Mouse (Mus musculus) limb, embryonic 10.5 days (tissue): ENCODE measurements around the gene Tnp1. TPM values are rescaled to one million over a fixed set of nuclear protein-coding genes. Genes with fewer than 3 reads are reported as not detected.
A peak's percentile ranks its signal among the peaks of the same experiment; 100 is the strongest.

Source experiments
- DNase-seq: peaks from one replicate; pipeline ENCODE4 v3.0.0-alpha.2; 2017; ENCODE audit warnings: low spot score
- H3K27ac ChIP-seq: fragments of 300-500 bp; sonication (generic); 2 replicates; pipeline ENCODE4 v1.5.1; 2016; ENCODE audit warnings: mild to moderate bottlenecking
- H3K27me3 ChIP-seq: fragments of 300-500 bp; sonication (generic); 2 replicates; pipeline ENCODE4 v1.6.1; 2016; ENCODE audit warnings: low read depth, mild to moderate bottlenecking; ENCODE audit not compliant: poor library complexity, severe bottlenecking
- H3K36me3 ChIP-seq: fragments of 300-500 bp; sonication (generic); 2 replicates; pipeline ENCODE4 v1.6.1; 2016; ENCODE audit warnings: mild to moderate bottlenecking, moderate library complexity
- H3K4me1 ChIP-seq: fragments of 300-500 bp; sonication (generic); 2 replicates; pipeline ENCODE4 v1.6.1; 2016
- H3K4me3 ChIP-seq: fragments of 300-500 bp; sonication (generic); 2 replicates; pipeline ENCODE4 v1.5.1; 2016; ENCODE audit warnings: mild to moderate bottlenecking, moderate library complexity
- H3K9me3 ChIP-seq: fragments of 300-500 bp; sonication (generic); replicated peaks from 2 replicates; pipeline ENCODE4 v1.6.1; 2016; ENCODE audit warnings: mild to moderate bottlenecking
- WGBS: fragments of 180-500 bp; shearing (Covaris S2); methylation state at CpG from one replicate; pipeline ENCODE4 v1.1.7; 2016; 5-methylcytosine and 5-hydroxymethylcytosine counted together
- polyA plus RNA-seq: library from polyadenylated mRNA; unstranded; fragments of >200 nt; fragmentation: Nextera tagmentation; extraction: Ambion mirVana; gene quantifications from 2 replicates; pipeline ENCODE4 v1.2.1, GENCODE M21; 2016

Tnp1 gene
- polyA plus RNA-seq, 1 experiment from 2014 or later, result not detected

DNA sequence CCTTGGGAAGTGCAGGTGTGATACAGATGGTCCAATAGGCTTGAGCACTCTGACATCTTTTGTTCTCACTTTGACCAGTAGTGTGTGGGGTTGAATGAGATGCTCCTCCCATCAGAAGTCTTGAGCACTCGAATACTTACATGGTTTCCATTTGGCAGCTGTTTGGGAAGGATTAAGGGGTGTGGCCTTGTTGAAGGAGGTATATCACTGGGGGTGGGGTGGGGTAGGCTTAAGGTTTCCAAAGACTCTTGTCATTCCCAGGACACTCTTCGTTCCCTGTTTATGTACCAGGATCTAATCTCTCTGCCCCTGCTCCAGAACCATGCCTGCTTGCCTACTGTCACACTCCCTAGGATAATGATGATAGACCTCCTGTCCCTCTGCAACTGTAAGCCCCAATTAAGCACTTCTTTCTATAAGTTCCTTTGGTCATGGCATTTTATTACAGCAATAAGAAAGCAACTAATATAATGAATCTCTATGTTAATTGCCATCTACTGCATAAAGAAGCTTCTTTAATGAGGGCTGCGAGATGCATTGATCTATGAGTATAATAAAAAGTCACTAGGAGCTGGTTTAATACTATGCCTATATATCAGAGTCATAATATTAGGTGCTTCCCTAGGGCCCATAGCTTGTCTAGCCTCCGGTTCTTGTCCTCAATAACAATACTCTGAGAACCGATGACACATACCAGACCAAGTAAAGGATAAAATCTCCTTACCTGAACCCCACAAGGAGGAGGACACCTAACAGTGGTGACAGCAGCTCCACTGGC, 20.8 kb downstream of the Tnp1 start:
- Histone ChIP-seq H3K4me1 (no peaks in the 10 kb centered on the region), H3K9me3 (no peaks in the 10 kb centered on the region), H3K4me3 (no peak overlapping the region), H3K36me3 (no peaks in the 10 kb centered on the region), H3K27me3 (no peaks in the 10 kb centered on the region), H3K27ac (no peak overlapping the region)
- DNase-seq, result no peak
- 91% methylated on average over 5 of the region's 5 CpGs for WGBS

- H3K36me3 ChIP-seq, result no peaks in the 10 kb centered on the region
- no peaks in the 10 kb centered on the region for H3K4me1 ChIP-seq
- H3K27ac ChIP-seq, result no peak overlapping the region
These were observed 22.7 kb downstream of the Tnp1 start for GRCm38 (mm10) chr1:72992944-72993464.

DNA sequence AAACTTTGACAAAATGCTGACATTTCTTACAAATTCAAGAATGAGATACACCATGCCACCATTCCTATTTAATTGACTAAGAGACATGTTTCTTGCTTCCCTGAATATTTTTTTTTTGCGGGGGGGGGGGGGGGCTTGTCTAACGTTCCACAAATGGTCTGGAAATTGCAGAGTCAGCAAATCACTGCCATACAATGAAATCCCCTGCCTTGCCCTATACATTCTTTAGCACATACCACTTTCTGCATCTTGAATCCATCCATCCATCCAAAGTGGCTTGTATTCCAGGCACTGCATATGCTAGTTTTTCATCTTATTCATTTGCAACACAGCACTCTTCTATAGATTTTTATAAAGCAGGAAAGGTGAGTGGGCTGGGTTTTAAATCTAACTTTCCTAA, 23.5 kb downstream of the Tnp1 start:
- Histone ChIP-seq H3K36me3 (no peaks in the 10 kb centered on the region), H3K4me3 (no peak overlapping the region), H3K27me3 (no peaks in the 10 kb centered on the region), H3K9me3 (no peaks in the 10 kb centered on the region), H3K27ac (no peak overlapping the region), H3K4me1 (no peaks in the 10 kb centered on the region)
- no peak for DNase-seq
- 69% methylated on average over 2 of the region's 2 CpGs for WGBS

More at GRCm38 (mm10) chr1:72992944-72993464, 22.7 kb downstream of the Tnp1 start:
- WGBS, result 77% methylated on average over 2 of the region's 2 CpGs
- no peak for DNase-seq
- no peak overlapping the region for H3K4me3 ChIP-seq
- H3K27me3 ChIP-seq, result no peaks in the 10 kb centered on the region
- H3K9me3 ChIP-seq, result no peaks in the 10 kb centered on the region

GRCm38 (mm10) chr1:72988904-72989303, 26.8 kb downstream of the Tnp1 start:
- H3K36me3 ChIP-seq, result no peaks in the 10 kb centered on the region
- no peak overlapping the region for H3K4me3 ChIP-seq
- H3K9me3 ChIP-seq, result no peaks in the 10 kb centered on the region
- 93% methylated on average over 3 of the region's 3 CpGs for WGBS
- no peak for DNase-seq
- H3K4me1 ChIP-seq, result no peaks in the 10 kb centered on the region
- no peak overlapping the region for H3K27ac ChIP-seq
- no peaks in the 10 kb centered on the region for H3K27me3 ChIP-seq

DNA sequence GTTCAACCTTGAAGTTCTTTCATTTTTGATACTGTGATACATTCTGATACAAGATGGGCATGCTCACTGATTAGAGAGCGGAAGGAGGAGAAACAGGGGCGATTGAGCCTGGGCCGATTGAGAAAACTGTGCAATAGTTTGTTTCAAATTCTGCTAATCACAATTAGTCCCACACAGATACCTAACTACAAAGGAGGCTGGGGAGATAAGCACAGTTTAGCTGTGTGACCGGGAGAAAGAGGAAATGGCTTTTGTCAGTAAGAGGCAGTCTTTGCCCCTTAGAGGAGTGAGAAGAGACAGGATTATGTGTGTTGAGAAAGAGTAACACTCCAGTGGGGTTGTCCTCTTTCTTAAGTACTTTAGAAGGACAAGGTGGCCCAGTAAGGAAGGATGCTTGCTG, 29.0 kb downstream of the Tnp1 start:
- H3K4me3 ChIP-seq, result no peak overlapping the region
- 79% methylated on average over 4 of the region's 4 CpGs for WGBS
- H3K36me3 ChIP-seq, result no peaks in the 10 kb centered on the region
- H3K27ac ChIP-seq, result no peak overlapping the region
- DNase-seq, result no peak
- H3K4me1 ChIP-seq, result no peaks in the 10 kb centered on the region
- no peaks in the 10 kb centered on the region for H3K27me3 ChIP-seq
- H3K9me3 ChIP-seq, result no peaks in the 10 kb centered on the region

- WGBS, result 72% methylated on average over 9 of the region's 9 CpGs
- peak; percentile 33 for DNase-seq
- H3K36me3 ChIP-seq, result no peaks in the 10 kb centered on the region
- no peak overlapping the region for H3K4me3 ChIP-seq
- no peaks in the 10 kb centered on the region for H3K27me3 ChIP-seq
- H3K4me1 ChIP-seq, result peaks cover 8% of the 10 kb centered on the region; the same call in 1 of the 2 replicates
- no peak overlapping the region for H3K27ac ChIP-seq
- no peaks in the 10 kb centered on the region for H3K9me3 ChIP-seq
These were observed 36.8 kb downstream of the Tnp1 start for GRCm38 (mm10) chr1:72978956-72979355.

- Histone ChIP-seq H3K27ac (no peak overlapping the region), H3K9me3 (no peaks in the 10 kb centered on the region), H3K4me3 (no peak overlapping the region), H3K36me3 (no peaks in the 10 kb centered on the region), H3K27me3 (0 out of 2 replicates have a peak, but pooled peaks cover 2% of the 10 kb centered on the region), H3K4me1 (peaks cover 14% of the 10 kb centered on the region)
- no peak for DNase-seq
These were observed 41.5 kb downstream of the Tnp1 start for GRCm38 (mm10) chr1:72974226-72974625.

DNA sequence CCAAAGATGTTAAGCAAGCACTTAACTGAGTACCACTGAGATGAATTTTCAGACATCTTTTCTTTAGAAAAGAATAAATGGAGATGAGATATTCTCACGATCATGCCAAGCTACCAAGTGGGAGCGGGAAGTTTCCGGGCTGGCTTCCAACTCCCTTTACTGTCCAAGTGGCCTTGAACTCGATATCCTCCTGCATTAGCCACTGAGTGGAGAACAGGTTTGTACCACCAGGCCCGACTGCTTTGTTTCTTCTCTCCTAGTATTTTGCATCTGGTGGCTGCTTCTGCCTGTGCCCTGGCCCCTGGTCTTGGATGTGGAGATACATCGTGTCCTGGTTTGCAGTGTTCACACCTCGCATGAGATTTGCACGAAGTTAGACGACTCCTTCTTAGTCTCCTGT, 45.2 kb downstream of the Tnp1 start:
- Histone ChIP-seq H3K27ac (no peak overlapping the region; the same call in 1 of the 2 replicates), H3K9me3 (no peaks in the 10 kb centered on the region), H3K4me1 (peaks cover 17% of the 10 kb centered on the region), H3K36me3 (no peaks in the 10 kb centered on the region), H3K4me3 (no peak overlapping the region), H3K27me3 (0 out of 2 replicates have a peak, but pooled peaks cover 2% of the 10 kb centered on the region)
- DNase-seq, result no peak
- 92% methylated on average over 9 of the region's 9 CpGs for WGBS

- 10% methylated on average over 10 of the region's 10 CpGs for WGBS
- peak overlapping the region; percentile 70 for H3K27ac ChIP-seq
These were observed 46.4 kb downstream of the Tnp1 start for GRCm38 (mm10) chr1:72969113-72969812.

DNA sequence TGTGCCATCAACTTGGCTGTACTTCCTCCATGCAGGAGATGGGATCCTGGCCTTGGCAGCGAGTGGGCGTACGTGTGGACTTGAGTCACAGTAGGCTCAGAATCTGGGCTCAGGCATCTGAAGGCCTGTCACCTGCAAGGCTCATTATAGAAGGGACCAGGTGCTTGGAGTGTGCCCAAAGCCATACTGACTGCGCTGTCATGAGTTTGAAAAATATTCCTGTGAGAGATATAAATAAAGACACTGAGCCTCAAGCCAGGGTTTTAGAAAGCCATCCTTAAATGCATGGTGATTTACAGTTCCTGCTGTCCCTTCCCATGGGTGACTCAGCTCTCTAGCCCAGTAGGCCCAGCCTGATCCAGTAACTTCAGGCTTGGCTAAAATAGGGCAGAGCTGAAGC, 49.3 kb downstream of the Tnp1 start:
- H3K36me3 ChIP-seq, result no peaks in the 10 kb centered on the region
- no peak overlapping the region for H3K27ac ChIP-seq
- H3K4me3 ChIP-seq, result no peak overlapping the region
- no peaks in the 10 kb centered on the region for H3K9me3 ChIP-seq
- DNase-seq, result no peak
- WGBS, result 90% methylated on average over 4 of the region's 4 CpGs
- H3K4me1 ChIP-seq, result peaks cover 31% of the 10 kb centered on the region
- 0 out of 2 replicates have a peak, but pooled peaks cover 2% of the 10 kb centered on the region for H3K27me3 ChIP-seq

More at GRCm38 (mm10) chr1:72969113-72969812, 46.4 kb downstream of the Tnp1 start:
- Histone ChIP-seq H3K36me3 (no peaks in the 10 kb centered on the region), H3K4me1 (peaks cover 17% of the 10 kb centered on the region), H3K9me3 (no peaks in the 10 kb centered on the region), H3K27me3 (0 out of 2 replicates have a peak, but pooled peaks cover 2% of the 10 kb centered on the region), H3K4me3 (peak overlapping the region; percentile 10; the same call in 1 of the 2 replicates)
- DNase-seq, result peak; percentile 64

Other genes starting within 250 kb of the Tnp1 start
- 198 and 264 TPM in 2 replicates for gene Igfbp2, start 191.4 kb downstream of the Tnp1 start, polyA plus RNA-seq
- gene Igfbp5, start 141.0 kb downstream of the Tnp1 start, polyA plus RNA-seq, result 44.4 and 55.4 TPM in 2 replicates